Mouse (Mus musculus): ENCODE measurements around the gene Mief2. TPM values are rescaled to one million over a fixed set of nuclear protein-coding genes. Genes with fewer than 3 reads are reported as not detected.
A peak's percentile ranks its signal among the peaks of the same experiment; 100 is the strongest.

Gene Mief2
- total RNA-seq, 1 experiment from 2014 or later: 15.2 TPM

DNA sequence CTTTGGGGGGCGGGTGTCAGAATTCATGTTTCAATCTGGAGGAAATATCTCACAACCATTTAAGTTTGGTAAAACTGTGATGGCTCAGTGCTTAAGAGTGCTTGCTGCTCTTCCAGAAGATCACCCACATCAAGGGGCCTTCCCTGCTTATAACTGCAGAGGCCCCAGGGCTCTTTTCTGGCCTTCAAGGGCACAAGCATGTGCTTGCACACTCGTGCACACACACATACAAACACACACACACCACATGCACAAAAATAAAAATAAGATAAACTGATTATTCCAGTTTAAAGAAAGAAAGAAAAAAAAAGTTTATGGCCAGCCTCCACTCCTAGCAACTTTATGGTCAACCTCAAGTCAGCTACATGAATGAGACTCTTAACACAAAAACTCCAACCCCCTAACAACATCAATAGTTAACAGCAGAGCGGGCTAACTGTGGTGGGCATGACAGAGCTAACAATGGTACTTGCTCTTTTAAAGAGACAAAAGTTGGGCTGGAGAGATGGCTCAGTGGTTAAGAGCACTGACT is 46.0 kb downstream of the Mief2 start:
- ATAC-seq (ENCODE audit: extremely low read depth, insufficient number of reproducible peaks, low FRiP score, poor library complexity, severe bottlenecking): no peak

DNA sequence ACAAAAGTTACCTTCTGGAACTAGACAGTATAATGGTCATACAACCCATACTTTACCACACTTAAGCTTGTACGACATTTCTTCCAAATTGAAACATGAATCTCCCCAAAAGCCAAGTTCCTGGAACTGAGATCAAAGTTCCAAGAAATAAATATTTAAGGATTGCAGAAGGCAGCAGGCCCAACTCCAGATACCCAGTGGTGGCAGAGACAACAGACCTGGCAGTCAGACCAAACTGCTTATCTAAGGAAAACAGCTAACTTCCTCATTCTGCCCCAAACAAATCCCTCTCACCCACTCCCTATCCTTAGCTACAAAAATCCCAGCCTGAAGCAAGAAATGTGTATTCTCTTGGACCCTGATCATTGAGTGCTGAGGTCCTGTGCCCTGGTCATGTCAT is 46.6 kb downstream of the Mief2 start:
- ATAC-seq (ENCODE audit: extremely low read depth, insufficient number of reproducible peaks, low FRiP score, poor library complexity, severe bottlenecking): no peak

DNA sequence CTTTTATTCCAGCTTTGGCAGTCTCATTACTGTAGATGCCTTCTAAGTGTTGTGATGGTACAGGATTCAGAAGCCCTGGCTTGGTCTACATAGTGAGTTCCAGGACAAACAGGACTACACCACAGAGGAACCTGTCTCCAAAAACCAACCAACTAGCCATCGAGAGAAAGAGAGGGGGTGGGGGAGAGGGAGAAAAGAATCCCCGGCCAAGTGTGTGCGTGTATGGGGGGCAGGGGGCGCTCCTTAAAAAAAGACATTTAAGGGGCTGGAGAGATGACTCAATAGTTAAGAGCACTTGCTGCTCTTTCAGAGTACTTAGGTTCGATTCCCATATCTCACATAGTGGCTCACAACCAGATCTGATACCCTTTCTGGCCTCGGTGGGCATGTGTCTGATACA is 47.4 kb downstream of the Mief2 start:
- no peak for ATAC-seq (ENCODE audit: extremely low read depth, insufficient number of reproducible peaks, low FRiP score, poor library complexity, severe bottlenecking)

DNA sequence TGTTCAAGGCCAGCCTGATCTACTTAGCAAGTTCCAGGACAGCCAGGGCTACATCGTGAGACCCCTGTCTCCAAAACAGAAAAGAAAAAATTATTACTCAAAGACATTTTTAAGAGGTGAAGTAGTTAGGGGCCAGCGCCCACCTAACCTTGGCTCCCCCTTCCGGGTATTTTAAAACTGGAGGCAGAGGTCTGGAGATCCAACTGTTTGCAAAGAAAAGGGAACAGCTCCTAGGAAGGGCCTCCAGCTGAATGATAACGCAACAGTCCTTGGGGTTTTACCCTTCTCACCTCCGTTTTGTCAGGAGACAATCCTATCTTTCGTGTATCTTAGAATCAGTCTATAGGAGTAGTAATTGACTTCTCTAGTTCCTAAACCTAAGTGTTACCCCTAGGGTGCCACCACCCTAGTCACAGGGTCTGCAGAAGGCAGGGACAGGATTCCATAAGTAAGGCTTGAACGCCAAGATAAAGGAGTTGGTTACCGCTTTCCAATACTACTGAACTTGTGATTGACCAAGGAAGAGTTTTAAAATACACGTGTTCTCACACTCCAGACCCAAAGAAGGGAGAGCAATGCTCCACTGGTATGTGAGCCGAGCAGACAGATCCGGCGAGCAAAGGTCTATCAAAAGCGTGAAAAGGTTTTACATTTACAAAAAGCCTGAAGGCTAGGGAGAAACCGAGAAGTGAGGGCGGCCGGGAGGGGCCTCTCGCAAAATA is 48.1 kb downstream of the Mief2 start:
- no peak for ATAC-seq (ENCODE audit: extremely low read depth, insufficient number of reproducible peaks, low FRiP score, poor library complexity, severe bottlenecking)

DNA sequence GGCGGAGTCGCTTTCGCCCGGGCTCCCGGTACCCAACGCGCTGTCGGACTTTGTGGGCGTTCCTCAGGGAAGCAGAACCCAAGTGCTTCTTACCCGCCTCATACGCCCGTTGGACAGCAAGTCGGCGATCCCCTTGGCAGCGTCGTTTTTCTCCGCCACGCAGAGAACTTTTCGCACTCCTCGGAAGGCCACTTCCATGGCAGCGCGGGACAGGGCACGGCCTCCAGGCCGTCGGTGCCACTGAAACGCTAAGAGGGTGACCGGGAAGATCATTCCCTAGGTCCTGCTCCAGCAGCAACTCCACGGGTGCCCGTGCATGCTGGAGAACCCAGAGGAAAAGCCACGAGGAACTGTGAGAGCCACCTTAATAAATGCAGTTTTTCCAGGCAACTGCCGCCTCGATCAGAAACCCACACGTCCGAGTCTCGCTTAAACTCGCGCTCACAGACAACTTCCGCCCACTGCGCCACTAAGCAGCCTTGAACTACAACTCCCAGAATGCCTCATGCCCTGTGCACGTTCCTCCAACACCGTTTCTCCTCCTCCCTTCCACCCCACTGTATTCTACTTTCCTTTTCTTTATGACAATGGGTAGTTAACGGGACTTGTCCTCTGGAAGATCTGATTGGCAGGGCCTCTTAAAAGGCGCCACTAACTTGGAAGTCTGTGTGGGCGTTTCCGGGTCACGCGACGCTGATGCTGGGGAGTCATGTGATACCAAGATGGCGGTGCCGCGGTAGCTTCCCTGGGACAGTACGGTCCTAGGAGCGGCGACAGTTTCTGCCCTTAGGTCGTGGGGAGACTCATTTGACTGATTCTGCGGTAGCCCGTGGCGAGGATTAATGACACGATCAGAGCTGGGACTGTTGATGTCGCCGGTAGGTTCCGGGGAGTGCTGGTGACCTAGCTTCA is 48.9 kb downstream of the Mief2 start, which contains the start of the genes Top3a and Smcr8:
Gene Top3a, minus strand, starts transcription at position 537 of the 912 bp plus-strand sequence.
Gene Smcr8, plus strand, starts transcription at position 696 of the 912 bp plus-strand sequence.
- peak; percentile 90 for ATAC-seq (ENCODE audit: extremely low read depth, insufficient number of reproducible peaks, low FRiP score, poor library complexity, severe bottlenecking)

DNA sequence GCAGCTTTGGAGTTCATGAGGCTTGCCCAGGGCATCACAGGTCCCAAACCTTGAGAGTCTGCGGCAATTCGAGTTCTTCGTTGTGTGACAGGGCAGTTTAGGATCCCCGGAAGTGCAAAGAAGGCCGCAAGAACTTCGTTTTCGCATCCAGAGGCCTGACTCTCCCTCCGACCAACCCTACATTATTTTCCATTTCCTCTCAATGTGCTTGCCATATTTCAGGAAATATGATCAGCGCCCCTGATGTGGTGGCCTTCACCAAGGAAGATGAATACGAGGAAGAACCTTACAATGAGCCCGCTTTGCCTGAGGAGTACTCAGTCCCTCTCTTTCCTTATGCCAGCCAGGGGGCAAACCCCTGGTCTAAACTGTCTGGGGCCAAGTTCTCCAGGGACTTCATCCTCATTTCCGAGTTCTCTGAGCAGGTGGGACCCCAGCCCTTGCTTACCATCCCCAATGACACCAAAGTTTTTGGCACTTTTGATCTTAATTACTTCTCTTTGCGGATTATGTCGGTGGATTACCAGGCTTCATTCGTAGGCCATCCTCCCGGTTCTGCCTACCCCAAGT is 49.7 kb downstream of the Mief2 start:
- no peak for ATAC-seq (ENCODE audit: extremely low read depth, insufficient number of reproducible peaks, low FRiP score, poor library complexity, severe bottlenecking)

DNA sequence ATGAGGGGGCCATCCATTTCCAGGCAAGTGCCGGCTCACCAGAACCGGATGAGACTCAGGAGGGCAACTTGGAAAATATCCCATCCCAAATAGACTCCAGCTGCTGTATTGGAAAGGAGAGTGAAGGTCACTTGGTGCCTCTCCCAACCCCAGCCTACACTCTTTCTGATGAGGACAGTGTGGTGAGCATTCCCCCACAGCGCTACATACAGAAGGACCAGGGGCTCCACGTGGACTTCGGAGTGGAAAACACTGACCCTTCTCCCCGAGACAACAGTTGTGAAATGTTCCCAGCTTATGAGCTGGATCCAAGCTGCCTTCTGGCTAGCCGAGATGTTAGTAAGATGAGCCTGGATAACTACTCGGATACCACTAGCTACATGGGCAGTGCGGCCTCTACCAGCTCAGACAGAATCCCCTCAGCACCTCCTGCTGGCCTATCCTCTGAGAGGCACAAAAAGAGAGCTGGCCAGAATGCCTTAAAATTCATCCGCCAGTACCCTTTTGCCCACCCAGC is 51.5 kb downstream of the Mief2 start:
- no peak for ATAC-seq (ENCODE audit: extremely low read depth, insufficient number of reproducible peaks, low FRiP score, poor library complexity, severe bottlenecking)

Other genes starting within 250 kb of the Mief2 start
- gene Alkbh5, start 192.0 kb upstream of the Mief2 start, total RNA-seq (2017): 38.1 and 40.3 TPM in 2 replicates
- 9.2 and 11.3 TPM in 2 replicates for gene Llgl1, start 28.7 kb upstream of the Mief2 start, total RNA-seq (2017)
- gene Flii, start 1.1 kb upstream of the Mief2 start, total RNA-seq (2017): 249 and 288 TPM in 2 replicates
- gene Top3a, start 49.0 kb downstream of the Mief2 start, total RNA-seq (2017): 20.6 and 20.9 TPM in 2 replicates
- 29.6 and 31.2 TPM in 2 replicates for gene Smcr8, start 49.1 kb downstream of the Mief2 start, total RNA-seq (2017)
- gene Shmt1, start 83.3 kb downstream of the Mief2 start, total RNA-seq (2017): 0.93 and 2.1 TPM in 2 replicates
- 7.0 and 7.8 TPM in 2 replicates for gene Dhrs7b, start 102.2 kb downstream of the Mief2 start, total RNA-seq (2017)
- 26.0 and 27.6 TPM in 2 replicates for gene Tmem11, start 150.9 kb downstream of the Mief2 start, total RNA-seq (2017)
- gene Natd1, start 186.4 kb downstream of the Mief2 start, total RNA-seq (2017): 6.4 and 6.5 TPM in 2 replicates
- 44.1 and 49.0 TPM in 2 replicates for gene Map2k3, start 203.6 kb downstream of the Mief2 start, total RNA-seq (2017)

Measured in neutrophil, adult 5-6 weeks (primary cell).